In the genomic region with DNA sequence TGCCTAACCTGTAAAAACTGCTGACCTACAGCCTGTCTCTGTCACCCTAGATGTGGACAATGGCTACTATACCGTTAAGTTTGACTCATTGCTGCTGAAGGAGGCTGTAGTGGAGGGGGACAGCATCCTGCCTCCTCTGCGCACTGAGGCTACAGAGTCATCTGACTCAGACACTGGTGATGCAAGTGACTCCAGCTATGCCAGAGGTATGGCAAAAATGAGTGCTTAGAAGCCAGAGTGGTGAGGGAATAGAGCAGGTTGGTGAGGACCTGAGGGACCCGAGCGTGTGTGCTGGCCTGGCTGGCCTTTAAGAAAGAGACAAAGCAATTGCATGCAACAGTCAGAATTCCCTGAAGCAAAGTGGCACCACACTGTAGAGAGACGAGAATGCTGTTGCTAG, we compare ENCODE assay signal across 17 mouse cellular contexts.
"Had no signal": no experiment of that assay in that cellular context is flagged by ENCODE, and none has a peak within 500 bp of the region (broad histone marks: within the 10 kb centered on the region; RNA-seq: fewer than 3 reads in every experiment).

No protein-coding gene starts in this region.

- DNase-seq: lung, adult 18-20 months; lung, embryonic 14.5 days; lung, postnatal 10 days; lung, postnatal 4 days; midbrain, embryonic 14.5 days; right cerebral cortex, postnatal 14 days; thymus, postnatal 25 days; thymus, postnatal 4 days had no signal

- H3K27ac ChIP-seq: liver, embryonic 14.5 days; midbrain, embryonic 10.5 days; midbrain, embryonic 12.5 days; neural tube, embryonic 13.5 days; neural tube, embryonic 15.5 days; stomach, embryonic 15.5 days; stomach, postnatal 0 days had no signal

- H3K4me1 ChIP-seq: midbrain, embryonic 10.5 days; midbrain, embryonic 12.5 days; neural tube, embryonic 13.5 days; neural tube, embryonic 15.5 days; stomach, embryonic 15.5 days had no signal

- H3K4me3 ChIP-seq: midbrain, embryonic 10.5 days; midbrain, embryonic 12.5 days; myocyte; neural tube, embryonic 13.5 days; neural tube, embryonic 15.5 days; stomach, embryonic 15.5 days had no signal

- ATAC-seq: midbrain, embryonic 16.5 days had no signal

- H3K27me3 ChIP-seq: midbrain, embryonic 12.5 days; neural tube, embryonic 13.5 days; neural tube, embryonic 15.5 days; stomach, embryonic 15.5 days had no signal
